Mouse (Mus musculus): ENCODE measurements at regions not wholly inside any gene's neighbourhood (a gene's known extent, or its start where the extent isn't known, plus 50 kb on each side); places are given as distances from the start of the nearest gene placed in this dataset.

DNA sequence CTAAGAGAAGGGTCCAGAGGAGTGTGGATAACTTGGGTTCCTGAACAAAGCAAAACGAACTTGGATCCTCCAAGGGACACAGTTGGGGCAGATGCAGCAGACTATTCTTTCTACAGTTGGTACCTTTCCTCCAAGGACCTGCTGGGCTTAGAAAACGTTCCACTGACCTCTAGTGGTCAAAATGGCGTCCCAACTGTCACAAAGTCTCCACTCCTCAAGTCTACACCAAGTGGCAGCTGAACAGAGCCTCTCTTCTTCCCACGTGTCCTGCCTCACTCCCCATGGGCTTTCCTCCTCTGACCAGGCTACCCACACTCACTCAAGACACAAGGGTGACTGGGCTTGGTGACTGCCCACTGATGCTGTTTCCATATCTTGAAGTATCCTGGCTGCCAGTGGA, 67.1 kb upstream of the Parp11 start:
- DNase-seq (ENCODE audit: low read depth, low spot score), result no peak

- DNase-seq (ENCODE audit: low read depth, low spot score), result no peak
These were observed 65.3 kb upstream of the Parp11 start for GRCm38 (mm10) chr6:127381148-127381888.

- no peak for DNase-seq (ENCODE audit: low read depth, low spot score)
These were observed 55.2 kb upstream of the Parp11 start for GRCm38 (mm10) chr6:127391258-127392011.

DNA sequence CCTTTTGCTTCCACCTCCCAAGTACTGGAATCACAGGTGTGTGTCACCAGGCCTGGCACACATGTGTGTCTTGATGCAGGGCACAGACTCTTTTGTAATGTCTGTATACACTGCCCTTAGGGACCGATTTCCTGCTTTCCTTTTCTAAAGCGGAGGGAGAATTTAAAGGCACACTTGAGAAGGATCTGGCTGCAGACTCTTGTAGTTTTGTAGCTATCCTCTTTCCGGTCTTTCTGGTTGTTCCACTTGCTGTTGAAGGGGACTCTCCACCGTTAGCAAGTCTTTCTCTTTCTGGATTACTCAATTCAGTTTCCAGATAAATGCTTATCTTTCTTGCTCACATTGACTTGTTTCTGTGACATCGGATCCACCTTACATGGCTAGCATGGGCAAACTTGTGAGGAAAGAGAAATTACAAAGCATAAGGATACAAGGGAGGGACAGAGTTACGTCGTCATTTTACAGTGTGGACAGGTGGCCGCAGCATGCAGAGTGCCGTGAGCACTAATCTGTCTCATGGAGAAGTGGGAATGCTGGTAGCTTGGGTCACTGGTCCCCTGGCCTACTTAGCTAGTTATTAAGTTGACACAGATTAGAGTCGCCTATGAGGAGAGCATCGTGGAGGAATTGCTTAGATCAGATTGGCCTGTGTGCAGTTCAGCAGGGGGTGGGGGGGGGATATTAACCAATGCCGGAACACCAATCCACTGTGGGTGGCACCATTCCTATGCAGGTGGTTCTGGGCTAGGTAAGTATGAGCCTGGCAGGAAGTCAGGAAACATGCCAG, 54.4 kb upstream of the Parp11 start:
- no peak for DNase-seq (ENCODE audit: low read depth, low spot score)

- DNase-seq (ENCODE audit: low read depth, low spot score), result no peak
These were observed 53.9 kb upstream of the Parp11 start for GRCm38 (mm10) chr6:127392799-127393172.

DNA sequence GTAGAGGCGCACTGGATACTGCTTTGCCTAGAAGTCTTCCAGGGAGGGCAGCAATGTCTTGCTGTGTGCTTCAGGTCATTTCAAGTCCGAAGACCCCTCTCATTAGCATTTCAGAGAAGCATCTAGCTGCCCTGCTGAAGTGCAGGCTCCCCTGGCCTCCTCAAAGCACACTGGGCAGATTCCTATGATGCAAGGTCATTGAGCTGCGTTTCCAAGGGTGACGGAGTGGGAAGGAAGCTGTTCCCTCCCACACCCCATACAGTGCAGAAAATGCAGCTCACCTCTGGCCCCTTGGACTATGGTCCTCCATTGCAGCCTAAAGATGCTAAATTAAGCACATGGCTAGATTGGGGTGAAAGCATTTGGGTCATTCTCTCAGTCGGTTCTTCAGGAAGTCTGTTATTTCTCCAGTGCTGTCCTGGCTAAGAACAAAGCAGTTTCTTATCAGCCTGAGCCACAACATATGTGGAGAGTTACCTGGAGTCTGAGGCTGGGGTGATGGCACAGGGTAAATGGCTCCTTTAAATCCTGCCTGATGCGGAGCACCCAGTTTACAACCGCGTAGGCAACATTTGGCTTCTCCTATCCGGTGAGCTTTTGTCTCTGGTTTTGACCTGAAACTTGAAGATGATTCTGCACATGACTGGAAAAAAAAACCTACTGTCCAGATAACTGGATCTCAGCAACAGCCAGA, 52.6 kb upstream of the Parp11 start:
- no peak for DNase-seq (ENCODE audit: low read depth, low spot score)
